ENCODE assay signal across 10 mouse cellular contexts in genomic region chr5:120536046-120536445, GRCm38 (mm10). TPM values are rescaled to one million over a fixed set of nuclear protein-coding genes. Genes with fewer than 3 reads are reported as not detected.
A peak's percentile ranks its signal among the peaks of the same experiment; 100 is the strongest.
DNase-seq lines count a peak whose midpoint lies in the region; ATAC-seq and TF ChIP-seq lines count a peak whose summit lies in the region.
"Had no signal": no experiment of that assay in that cellular context is flagged by ENCODE, and none has a peak within 500 bp of the region (broad histone marks: within the 10 kb centered on the region; RNA-seq: fewer than 3 reads in every experiment).

No protein-coding gene starts in this region.

- no peak for TF ChIP-seq CTCF in left cerebral cortex, adult 2 months (IDR thresholded peaks at IDR 0.05)

- DNase-seq in forebrain, embryonic 10.5 days (ENCODE audit: extremely low spot score, low spot score): no peak
- peak; percentile 47 to 54 for DNase-seq in left cerebral cortex, adult 2 months (ENCODE audit: extremely low spot score in 1 of 2, low spot score in 2 of 2)
- DNase-seq in left cerebral cortex, postnatal 10 days (ENCODE audit: extremely low spot score in 1 of 2, low spot score in 2 of 2): no peak
- DNase-seq in heart, embryonic 10.5 days (ENCODE audit: low spot score): no peak
- DNase-seq in testis, postnatal 10 days (ENCODE audit: low spot score): no peak
- DNase-seq in thymus, adult 18-20 months: no peak

- peak overlapping the region; percentile 72 for H3K27ac ChIP-seq in forebrain, embryonic 10.5 days
- H3K27ac ChIP-seq in forebrain, embryonic 12.5 days: no peak overlapping the region; the same call in 1 of the 2 replicates
- H3K27ac ChIP-seq in left cerebral cortex, adult 2 months: peak overlapping the region; percentile 67
- peak overlapping the region; percentile 5; the same call in 1 of the 2 replicates for H3K27ac ChIP-seq in heart, embryonic 10.5 days
- H3K27ac ChIP-seq in neural tube, embryonic 15.5 days (replicated peaks): peak overlapping the region; percentile 43

- intact Hi-C loops in left cerebral cortex, adult 2 months (cut with DNase I): no loop called here
- intact Hi-C loops in left cerebral cortex, postnatal 10 days (cut with DNase I): no loop called here

- H3K9me3 ChIP-seq in forebrain, embryonic 10.5 days: no peaks in the 10 kb centered on the region
- no peaks in the 10 kb centered on the region for H3K9me3 ChIP-seq in forebrain, embryonic 12.5 days
- no peaks in the 10 kb centered on the region for H3K9me3 ChIP-seq in heart, embryonic 10.5 days
- H3K9me3 ChIP-seq in neural tube, embryonic 15.5 days (replicated peaks): no peaks in the 10 kb centered on the region

- no peak for ATAC-seq in forebrain, embryonic 12.5 days (ENCODE audit: low FRiP score)
- no peak for ATAC-seq in neural tube, embryonic 15.5 days (ENCODE audit: low FRiP score)
- ATAC-seq: intestine, embryonic 16.5 days had no signal

- peaks cover 43% of the 10 kb centered on the region for H3K36me3 ChIP-seq in forebrain, embryonic 10.5 days (replicated peaks)
- peaks cover 23% of the 10 kb centered on the region for H3K36me3 ChIP-seq in forebrain, embryonic 12.5 days (replicated peaks)
- H3K36me3 ChIP-seq in heart, embryonic 10.5 days: peaks cover 52% of the 10 kb centered on the region
- peaks cover 23% of the 10 kb centered on the region for H3K36me3 ChIP-seq in neural tube, embryonic 15.5 days

- no peak overlapping the region for H3K4me2 ChIP-seq in forebrain, embryonic 12.5 days
- H3K4me2 ChIP-seq in neural tube, embryonic 15.5 days: no peak overlapping the region

- H3K9ac ChIP-seq in forebrain, embryonic 12.5 days: no peak overlapping the region
- H3K9ac ChIP-seq in neural tube, embryonic 15.5 days (replicated peaks): no peak overlapping the region

- peaks cover 40% of the 10 kb centered on the region for H3K4me1 ChIP-seq in forebrain, embryonic 10.5 days
- peaks cover 24% of the 10 kb centered on the region for H3K4me1 ChIP-seq in forebrain, embryonic 12.5 days
- peaks cover 22% of the 10 kb centered on the region for H3K4me1 ChIP-seq in heart, embryonic 10.5 days
- peaks cover 17% of the 10 kb centered on the region for H3K4me1 ChIP-seq in neural tube, embryonic 15.5 days

- 72% methylated on average over 13 of the region's 13 CpGs for WGBS in forebrain, embryonic 10.5 days
- 65% methylated on average over 13 of the region's 13 CpGs for WGBS in forebrain, embryonic 12.5 days
- WGBS in heart, embryonic 10.5 days: 90% methylated on average over 12 of the region's 13 CpGs
- WGBS in neural tube, embryonic 15.5 days: 65% methylated on average over 13 of the region's 13 CpGs

- H3K27me3 ChIP-seq in forebrain, embryonic 10.5 days (ENCODE audit: poor library complexity, severe bottlenecking): no peaks in the 10 kb centered on the region
- H3K27me3 ChIP-seq in forebrain, embryonic 12.5 days: no peaks in the 10 kb centered on the region
- H3K27me3 ChIP-seq in heart, embryonic 10.5 days (ENCODE audit: insufficient read depth, poor library complexity, severe bottlenecking): no peaks in the 10 kb centered on the region
- H3K27me3 ChIP-seq in neural tube, embryonic 15.5 days (replicated peaks): no peaks in the 10 kb centered on the region

- no peak overlapping the region for H3K4me3 ChIP-seq in forebrain, embryonic 10.5 days
- no peak overlapping the region for H3K4me3 ChIP-seq in forebrain, embryonic 12.5 days (replicated peaks)
- H3K4me3 ChIP-seq in left cerebral cortex, adult 2 months: no peak overlapping the region
- no peak overlapping the region for H3K4me3 ChIP-seq in heart, embryonic 10.5 days
- H3K4me3 ChIP-seq in neural tube, embryonic 15.5 days (replicated peaks): no peak overlapping the region

RNA-seq across cellular contexts. Expression of gene Slc8b1, which starts 25.1 kb away (rescaled TPM):
- 3.7 and 4.4 TPM in 2 replicates for polyA plus RNA-seq in forebrain, embryonic 10.5 days (2016; fragmentation: Nextera tagmentation; extraction: Ambion mirVana)
- 2.3 and 2.8 TPM in 2 replicates for polyA plus RNA-seq in forebrain, embryonic 12.5 days (2016; fragmentation: Nextera tagmentation; extraction: Ambion mirVana)
- 1 to 10 TPM; 4.5 to 7.5 TPM for total RNA-seq in left cerebral cortex, adult 2 months (2021)
- 1 to 10 TPM; 3.5 to 4.0 TPM for total RNA-seq in left cerebral cortex, postnatal 10 days (2021)
- 4.2 and 5.9 TPM in 2 replicates for polyA plus RNA-seq in heart, embryonic 10.5 days (2016; fragmentation: Nextera tagmentation; extraction: Ambion mirVana)
- 2.8 and 4.4 TPM in 2 replicates for polyA plus RNA-seq in neural tube, embryonic 15.5 days (2015; fragmentation: Nextera tagmentation; extraction: Ambion mirVana)

RNA-seq across cellular contexts. Expression of gene Plbd2, which starts 32.6 kb away (rescaled TPM):
- polyA plus RNA-seq in forebrain, embryonic 10.5 days (2016; fragmentation: Nextera tagmentation; extraction: Ambion mirVana): 33.0 and 35.5 TPM in 2 replicates
- polyA plus RNA-seq in forebrain, embryonic 12.5 days (2016; fragmentation: Nextera tagmentation; extraction: Ambion mirVana): 25.9 and 26.6 TPM in 2 replicates
- 10 to 100 TPM; 60.6 to 61.7 TPM for total RNA-seq in left cerebral cortex, adult 2 months (2021)
- 10 to 100 TPM; 70.6 to 71.5 TPM for total RNA-seq in left cerebral cortex, postnatal 10 days (2021)
- polyA plus RNA-seq in heart, embryonic 10.5 days (2016; fragmentation: Nextera tagmentation; extraction: Ambion mirVana): 43.9 and 46.6 TPM in 2 replicates
- polyA plus RNA-seq in neural tube, embryonic 15.5 days (2015; fragmentation: Nextera tagmentation; extraction: Ambion mirVana): 41.8 and 41.9 TPM in 2 replicates

RNA-seq across cellular contexts. Expression of gene Tpcn1, which starts 52.4 kb away (rescaled TPM):
- polyA plus RNA-seq in forebrain, embryonic 10.5 days (2016; fragmentation: Nextera tagmentation; extraction: Ambion mirVana): 10.7 and 11.7 TPM in 2 replicates
- 11.8 and 15.1 TPM in 2 replicates for polyA plus RNA-seq in forebrain, embryonic 12.5 days (2016; fragmentation: Nextera tagmentation; extraction: Ambion mirVana)
- 10 to 100 TPM; 36.8 to 42.1 TPM for total RNA-seq in left cerebral cortex, adult 2 months (2021)
- 10 to 100 TPM; 39.2 to 45.2 TPM for total RNA-seq in left cerebral cortex, postnatal 10 days (2021)
- 13.0 and 21.7 TPM in 2 replicates for polyA plus RNA-seq in heart, embryonic 10.5 days (2016; fragmentation: Nextera tagmentation; extraction: Ambion mirVana)
- polyA plus RNA-seq in neural tube, embryonic 15.5 days (2015; fragmentation: Nextera tagmentation; extraction: Ambion mirVana): 20.9 and 21.7 TPM in 2 replicates

RNA-seq across cellular contexts. Expression of gene Iqcd, which starts 52.8 kb away (rescaled TPM):
- polyA plus RNA-seq in forebrain, embryonic 10.5 days (2016; fragmentation: Nextera tagmentation; extraction: Ambion mirVana): 0.37 and 0.84 TPM in 2 replicates
- 1.3 and 1.4 TPM in 2 replicates for polyA plus RNA-seq in forebrain, embryonic 12.5 days (2016; fragmentation: Nextera tagmentation; extraction: Ambion mirVana)
- total RNA-seq in left cerebral cortex, adult 2 months (2021): under 1 TPM; 0.47 to 0.75 TPM
- total RNA-seq in left cerebral cortex, postnatal 10 days (2021): under 1 TPM; 0.36 to 0.47 TPM
- 0.15 and 0.24 TPM in 2 replicates for polyA plus RNA-seq in heart, embryonic 10.5 days (2016; fragmentation: Nextera tagmentation; extraction: Ambion mirVana)
- 1.3 and 1.5 TPM in 2 replicates for polyA plus RNA-seq in neural tube, embryonic 15.5 days (2015; fragmentation: Nextera tagmentation; extraction: Ambion mirVana)

RNA-seq across cellular contexts. Expression of gene Sds, which starts 59.7 kb away (rescaled TPM):
- not detected in 2 replicates for polyA plus RNA-seq in forebrain, embryonic 10.5 days (2016; fragmentation: Nextera tagmentation; extraction: Ambion mirVana)
- not detected in 2 replicates for polyA plus RNA-seq in forebrain, embryonic 12.5 days (2016; fragmentation: Nextera tagmentation; extraction: Ambion mirVana)
- under 1 TPM in 1 of 2 experiments, not detected in 1; 0.61 TPM for total RNA-seq in left cerebral cortex, adult 2 months (2021)
- not detected for total RNA-seq in left cerebral cortex, postnatal 10 days (2021)
- polyA plus RNA-seq in heart, embryonic 10.5 days (2016; fragmentation: Nextera tagmentation; extraction: Ambion mirVana): 0.16 and 0.23 TPM in 2 replicates
- polyA plus RNA-seq in neural tube, embryonic 15.5 days (2015; fragmentation: Nextera tagmentation; extraction: Ambion mirVana): not detected in 2 replicates
- polyA plus RNA-seq: embryonic facial prominence, embryonic 11.5 days had no signal

Comparison
In these comparisons a context has a peak if more than half of its experiments do, and no peak if none do; other contexts are left out.
1. DNase-seq: peak in left cerebral cortex, adult 2 months (2 of 2); none in forebrain, embryonic 10.5 days (single experiment), left cerebral cortex, postnatal 10 days (0 of 2), heart, embryonic 10.5 days (single experiment), testis, postnatal 10 days (single experiment) and thymus, adult 18-20 months (0 of 2).